Mouse (Mus musculus) spleen, adult 2 months (tissue): ENCODE data around the gene Sh3tc1.

Experiments
- CTCF ChIP-seq: fragments of 200-500 bp; IDR thresholded peaks from 2 replicates; pipeline ENCODE4 v1.5.1; 2011; ENCODE audit warnings: mild to moderate bottlenecking, inconsistent platforms; ENCODE audit not compliant: insufficient read depth, insufficient read length, insufficient replicate concordance; ENCODE audit errors: extremely low read depth
- POLR2A ChIP-seq: fragments of 200-500 bp; IDR thresholded peaks from 2 replicates; pipeline ENCODE4 v1.6.1; 2011; ENCODE audit warnings: low read depth, low read length, inconsistent platforms

GRCm38 (mm10) chr5:35719880-35720279, 19.9 kb downstream of the Sh3tc1 start:
- no peak for TF ChIP-seq POLR2A
- TF ChIP-seq CTCF, result no peak
